Mouse (Mus musculus): ENCODE results near the gene Sort1.
"Not testable (repeated sequence)": the region's sequence is repeated elsewhere in the genome, so short reads cannot be mapped to it uniquely, and the experiment has no call there.

The Sort1 gene

DNA sequence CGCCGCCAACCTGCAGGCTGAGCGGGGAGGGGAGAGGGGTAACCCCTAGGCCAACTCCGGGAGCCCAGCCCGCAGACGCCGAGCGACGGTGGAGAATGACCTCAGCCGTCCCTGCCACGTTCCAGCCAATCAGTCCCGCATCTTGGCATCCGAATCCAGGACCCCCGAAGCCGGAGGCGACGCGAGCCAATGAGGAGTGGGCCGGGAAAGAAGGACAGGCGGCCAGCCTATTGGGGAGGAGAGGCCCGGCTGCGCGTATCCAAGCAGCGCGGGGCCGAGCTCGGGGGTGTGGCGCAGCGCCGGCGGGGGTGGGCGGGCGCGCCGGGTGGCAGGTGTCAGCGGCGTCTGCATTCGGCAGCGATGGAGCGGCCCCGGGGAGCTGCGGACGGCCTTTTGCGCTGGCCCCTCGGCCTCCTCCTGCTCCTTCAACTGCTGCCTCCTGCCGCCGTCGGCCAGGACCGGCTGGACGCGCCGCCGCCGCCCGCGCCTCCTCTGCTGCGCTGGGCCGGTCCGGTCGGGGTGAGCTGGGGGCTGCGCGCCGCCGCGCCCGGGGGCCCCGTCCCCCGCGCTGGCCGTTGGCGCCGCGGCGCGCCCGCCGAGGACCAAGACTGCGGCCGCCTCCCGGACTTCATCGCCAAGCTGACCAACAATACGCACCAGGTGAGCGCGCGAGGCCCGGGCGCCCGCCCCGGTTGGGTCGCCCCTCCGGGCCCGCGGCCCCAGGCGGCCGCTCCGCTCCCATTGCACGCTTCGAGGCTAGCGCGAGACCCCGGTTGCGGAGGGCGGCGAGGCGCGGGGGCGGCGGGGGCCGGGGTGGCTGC lies at the start of gene Sort1:
Gene Sort1, plus strand, starts transcription at position 302 of the 821 bp plus-strand sequence.
- DNase-seq (ENCODE audit: low spot score), result peak; percentile 14

DNA sequence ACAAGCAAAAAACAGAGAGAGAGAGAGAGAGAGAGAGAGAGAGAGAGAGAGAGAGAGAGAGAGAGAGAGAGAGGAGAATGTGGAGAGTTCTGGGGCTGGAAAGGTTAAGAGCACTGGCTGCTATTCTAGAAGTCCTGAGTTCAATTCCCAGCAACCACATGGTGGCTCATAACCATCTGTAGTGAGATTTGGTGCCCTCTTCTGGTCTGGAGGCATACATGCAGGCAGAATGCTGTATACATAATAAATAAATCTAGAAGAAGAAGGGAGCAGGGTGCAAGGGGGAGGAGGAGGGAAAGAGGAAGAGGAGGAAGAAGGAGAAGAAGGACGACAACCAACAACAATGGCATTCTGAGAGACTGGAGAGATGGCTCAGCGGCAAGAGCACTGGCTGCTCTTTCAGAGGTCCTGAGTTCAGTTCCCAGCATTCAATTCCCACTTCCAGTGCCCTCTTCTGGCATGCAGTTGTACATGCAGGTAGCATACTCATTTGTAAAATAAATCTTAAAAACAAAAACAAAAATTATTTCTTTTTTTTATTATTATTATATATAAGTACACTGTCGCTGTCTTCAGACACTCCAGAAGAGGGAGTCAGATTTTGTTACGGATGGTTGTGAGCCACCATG lies 46.3 kb upstream of the Sort1 start:
- DNase-seq (ENCODE audit: low spot score), result not testable (repeated sequence)

GRCm38 (mm10) chr3:108241243-108241839 lies 42.5 kb upstream of the Sort1 start:
- no peak for DNase-seq (ENCODE audit: low spot score)

- DNase-seq (ENCODE audit: low spot score), result no peak
Measured at GRCm38 (mm10) chr3:108246857-108247256, 37.0 kb upstream of the Sort1 start.

DNA sequence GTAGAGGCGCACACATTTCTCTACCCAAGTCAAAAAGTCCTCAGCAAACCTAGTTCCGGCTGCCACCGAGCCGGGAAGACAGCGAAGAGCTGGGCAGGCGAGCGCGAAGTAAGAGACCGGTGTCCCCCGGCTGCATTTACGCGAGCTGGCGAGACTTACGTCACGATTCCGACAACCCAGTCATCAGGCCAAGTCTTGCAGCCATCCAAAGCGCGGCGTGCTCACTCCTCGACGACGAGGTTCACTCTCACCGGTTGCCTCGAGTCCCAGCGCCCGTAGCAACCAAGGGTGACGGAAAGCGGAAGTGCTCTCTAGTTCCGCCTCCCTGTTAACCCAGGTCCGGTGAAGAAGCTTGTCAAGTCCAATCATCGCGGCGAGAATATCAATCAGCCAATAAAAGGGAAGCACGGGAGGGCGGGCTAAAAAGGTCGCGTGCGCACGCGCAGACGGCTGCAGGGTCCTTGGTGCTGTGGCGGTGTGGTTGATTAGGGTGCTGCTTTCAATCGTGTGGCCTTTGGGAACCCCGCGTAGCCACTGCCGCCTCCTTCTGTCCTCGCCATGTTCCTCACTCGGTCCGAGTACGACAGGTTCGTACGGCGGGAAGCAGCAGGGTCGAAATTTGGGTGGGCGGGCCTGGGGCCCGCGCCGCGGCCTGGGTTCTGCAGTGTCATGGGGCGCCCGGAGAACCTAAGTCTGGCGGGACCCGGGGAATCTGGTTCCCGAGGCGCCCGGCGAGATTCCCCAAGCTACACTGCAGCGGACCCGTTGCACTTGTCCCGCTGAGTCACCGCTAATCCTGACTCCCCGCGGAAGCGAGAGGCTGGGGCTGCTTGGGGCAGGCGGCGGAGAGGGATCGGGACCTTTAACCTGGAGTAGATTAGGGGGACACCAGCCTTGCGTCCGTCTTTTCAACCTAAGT lies 26.9 kb upstream of the Sort1 start, which contains the start of gene Psma5:
Gene Psma5, plus strand, starts transcription at position 208 of the 919 bp plus-strand sequence.
- DNase-seq (ENCODE audit: low spot score), result peak; percentile 89

DNA sequence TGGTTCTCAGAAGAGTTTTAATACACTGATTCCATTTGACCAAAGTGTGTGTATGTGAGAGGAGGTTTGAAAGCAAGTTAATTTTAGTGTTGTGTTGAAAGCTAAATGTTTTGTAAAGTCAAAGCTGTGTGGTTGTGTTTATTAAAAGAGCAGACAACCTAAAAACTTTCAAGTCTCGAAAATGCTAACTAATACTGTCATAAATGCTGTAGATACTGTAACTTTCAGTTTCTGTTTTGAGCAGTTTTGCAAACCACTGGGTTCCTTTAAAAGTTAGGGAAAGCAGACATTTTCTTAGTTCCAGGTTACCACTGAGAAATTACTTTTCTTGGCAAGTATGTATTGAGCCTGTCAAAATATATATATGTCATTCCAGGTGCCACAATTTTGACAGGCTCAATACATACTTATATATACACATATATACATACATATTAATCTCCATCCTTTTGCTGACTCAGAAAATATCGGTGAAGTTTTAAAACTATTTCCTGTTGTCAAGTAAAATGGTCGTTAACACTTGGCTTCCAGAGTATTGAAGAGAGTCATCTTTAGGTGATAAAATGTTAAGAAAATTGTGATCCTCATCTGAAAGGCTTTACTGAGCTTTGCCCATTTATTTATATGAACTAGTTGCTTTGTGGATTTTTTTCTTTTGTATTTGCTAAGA lies 25.9 kb upstream of the Sort1 start:
- DNase-seq (ENCODE audit: low spot score), result no peak

DNA sequence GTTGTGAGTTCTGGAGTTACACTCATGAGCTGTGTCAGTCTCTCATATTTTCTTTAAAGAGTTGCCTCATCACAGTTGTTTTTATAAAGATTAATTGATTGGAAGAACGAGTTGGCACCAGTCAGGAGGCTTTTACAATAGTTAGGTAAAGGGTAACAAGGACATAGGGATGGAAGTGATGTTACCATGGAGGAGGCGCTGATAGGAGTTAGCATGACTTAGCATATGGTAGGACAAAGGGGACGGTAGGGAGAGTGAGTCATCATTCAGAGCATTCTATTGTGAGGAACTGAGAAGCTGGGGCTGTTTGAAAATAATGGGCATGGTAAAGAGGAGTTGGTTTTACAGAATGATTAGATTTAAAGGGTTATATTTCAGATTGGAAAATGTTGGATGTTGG lies 24.6 kb upstream of the Sort1 start:
- no peak for DNase-seq (ENCODE audit: low spot score)

DNA sequence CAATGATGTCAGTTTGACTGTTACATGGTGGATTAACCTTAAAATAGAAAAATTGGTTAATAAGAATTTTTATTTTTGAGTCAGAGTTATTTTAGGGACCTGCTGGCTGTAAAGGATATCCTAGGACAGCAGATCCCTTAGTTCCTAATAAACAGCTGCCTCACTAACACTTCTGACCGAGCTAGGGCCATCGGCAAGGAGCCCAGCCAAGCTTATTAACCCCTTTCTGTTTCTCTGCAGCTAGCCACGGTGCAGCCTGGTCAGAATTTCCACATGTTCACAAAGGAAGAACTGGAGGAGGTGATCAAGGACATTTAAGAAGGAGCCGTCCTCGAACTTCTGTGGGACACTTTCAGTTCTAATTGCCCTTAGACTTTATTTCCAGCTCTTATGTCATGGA lies 4.4 kb upstream of the Sort1 start:
- DNase-seq (ENCODE audit: low spot score), result not testable (repeated sequence)

DNA sequence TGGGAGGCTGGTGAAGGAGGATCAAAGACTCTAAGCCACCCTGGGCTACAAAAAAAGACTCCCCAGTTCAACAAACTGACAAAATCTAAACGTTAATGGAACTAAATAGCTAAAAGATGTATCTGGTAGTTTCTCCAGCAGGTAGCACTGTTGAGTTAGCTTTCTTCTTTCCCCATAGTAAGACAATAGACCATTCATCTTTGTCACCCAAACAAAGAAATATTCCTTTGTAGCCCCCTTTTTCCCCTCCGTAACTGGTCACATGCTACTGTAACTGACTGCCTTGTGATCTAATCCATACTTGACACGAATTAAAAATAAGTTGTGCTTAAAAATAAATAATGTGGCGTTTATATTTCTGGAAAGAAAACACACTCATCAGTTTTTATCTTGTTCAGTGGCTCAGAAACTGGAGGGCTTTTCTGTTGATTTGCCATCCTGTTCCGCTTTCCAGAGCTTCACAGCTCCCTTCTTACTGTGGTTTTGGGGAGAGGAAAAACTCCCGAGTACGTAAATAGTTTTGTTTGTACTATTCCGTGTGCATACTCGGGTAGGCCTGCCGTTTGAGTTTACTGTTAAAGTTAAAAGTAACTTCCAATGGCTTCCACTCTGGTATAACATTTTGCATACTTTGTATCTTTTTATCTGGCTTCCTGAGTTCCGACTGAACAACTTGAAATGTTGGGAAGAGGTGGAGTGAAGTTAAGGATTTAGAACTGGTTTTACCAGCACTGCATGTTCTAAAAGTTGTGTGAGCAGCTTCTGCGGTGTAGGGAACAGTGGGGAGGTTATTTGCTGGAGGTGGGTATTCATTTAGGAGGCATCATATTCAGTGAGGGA lies 1.3 kb upstream of the Sort1 start:
- DNase-seq (ENCODE audit: low spot score), result no peak

GRCm38 (mm10) chr3:108283241-108283561 lies 681 bp upstream of the Sort1 start:
- DNase-seq (ENCODE audit: low spot score), result no peak

DNA sequence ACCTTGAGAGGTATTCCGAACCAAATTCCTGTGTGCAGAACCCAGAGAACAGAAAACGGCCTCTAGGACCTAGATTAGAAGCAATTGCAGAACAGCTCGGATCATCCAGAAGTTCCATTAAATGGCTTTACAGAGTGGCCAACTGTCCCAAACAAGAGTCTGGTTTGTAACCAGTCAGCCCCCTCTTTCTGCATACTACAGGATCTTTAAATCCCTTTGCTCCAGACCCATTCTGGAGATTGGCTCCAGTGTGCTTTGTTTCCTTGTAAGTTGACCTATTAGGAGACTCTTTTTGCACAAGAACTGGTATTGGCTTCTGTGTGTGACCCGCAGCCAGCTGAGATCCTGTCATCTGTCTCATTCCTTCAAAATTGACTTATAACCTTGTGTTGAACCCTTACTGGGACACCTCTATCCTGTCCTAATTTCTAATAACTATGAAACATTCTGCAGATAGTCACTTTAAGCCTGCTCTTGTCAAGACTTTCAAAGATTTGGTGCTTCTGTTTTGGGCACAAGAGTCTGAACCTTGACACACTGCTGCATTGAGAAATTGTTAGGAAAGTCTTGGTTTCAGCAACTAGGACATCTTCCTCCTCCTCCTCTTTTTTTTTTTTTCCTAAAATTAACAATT lies 1.3 kb downstream of the Sort1 start:
- no peak for DNase-seq (ENCODE audit: low spot score)

GRCm38 (mm10) chr3:108286671-108287439 lies 3.0 kb downstream of the Sort1 start:
- DNase-seq (ENCODE audit: low spot score), result no peak

GRCm38 (mm10) chr3:108287811-108288805 lies 4.2 kb downstream of the Sort1 start:
- no peak for DNase-seq (ENCODE audit: low spot score)

GRCm38 (mm10) chr3:108289311-108290130 lies 5.6 kb downstream of the Sort1 start:
- DNase-seq (ENCODE audit: low spot score), result no peak

DNA sequence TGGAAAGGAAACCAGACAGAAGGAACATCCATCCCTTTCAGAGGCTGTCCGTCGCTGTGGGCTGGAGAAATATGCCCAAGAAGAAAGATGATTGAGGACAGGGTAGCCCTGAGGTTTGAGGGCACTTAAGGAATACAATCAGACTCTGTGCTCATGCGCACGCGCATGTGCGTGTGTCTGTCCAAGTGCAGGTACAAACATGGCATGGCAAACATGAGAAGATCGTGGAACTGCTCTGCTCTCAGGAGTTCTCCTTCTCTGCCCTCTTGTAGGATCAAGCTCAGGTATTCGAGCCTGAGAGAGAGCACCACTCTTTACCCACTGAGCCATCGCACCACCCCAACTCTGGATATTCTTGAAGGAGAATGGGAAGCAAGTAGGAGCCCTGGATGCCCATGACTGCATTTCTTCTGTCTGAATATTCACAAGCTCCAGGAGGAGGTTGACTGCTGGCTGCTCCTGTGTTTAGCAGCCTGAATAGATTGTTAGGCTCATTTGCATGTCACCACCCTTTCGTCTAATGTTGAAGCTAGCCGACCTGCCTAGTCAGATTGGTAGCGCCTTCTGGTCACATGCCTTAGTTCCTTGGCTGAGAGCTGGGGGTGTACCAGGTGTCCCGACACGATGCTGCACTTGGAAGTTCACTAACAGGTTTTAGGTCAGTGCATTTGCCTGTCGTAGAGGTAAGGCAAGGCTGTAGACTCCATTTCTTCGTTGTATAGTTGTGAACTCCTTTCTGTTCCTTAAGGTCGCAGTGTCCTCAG lies 7.3 kb downstream of the Sort1 start:
- no peak for DNase-seq (ENCODE audit: low spot score)

- DNase-seq (ENCODE audit: low spot score), result no peak
Measured at GRCm38 (mm10) chr3:108294398-108294797, 10.5 kb downstream of the Sort1 start.

Measured in spleen, adult 12 weeks (tissue).